Mouse (Mus musculus) retina, embryonic 14.5 days (tissue): ENCODE results near the gene Rai14.

Experiments
- DNase-seq: peaks from one replicate; pipeline ENCODE4 v3.0.0-alpha.2; 2015; ENCODE audit warnings: low spot score

Gene Rai14

DNA sequence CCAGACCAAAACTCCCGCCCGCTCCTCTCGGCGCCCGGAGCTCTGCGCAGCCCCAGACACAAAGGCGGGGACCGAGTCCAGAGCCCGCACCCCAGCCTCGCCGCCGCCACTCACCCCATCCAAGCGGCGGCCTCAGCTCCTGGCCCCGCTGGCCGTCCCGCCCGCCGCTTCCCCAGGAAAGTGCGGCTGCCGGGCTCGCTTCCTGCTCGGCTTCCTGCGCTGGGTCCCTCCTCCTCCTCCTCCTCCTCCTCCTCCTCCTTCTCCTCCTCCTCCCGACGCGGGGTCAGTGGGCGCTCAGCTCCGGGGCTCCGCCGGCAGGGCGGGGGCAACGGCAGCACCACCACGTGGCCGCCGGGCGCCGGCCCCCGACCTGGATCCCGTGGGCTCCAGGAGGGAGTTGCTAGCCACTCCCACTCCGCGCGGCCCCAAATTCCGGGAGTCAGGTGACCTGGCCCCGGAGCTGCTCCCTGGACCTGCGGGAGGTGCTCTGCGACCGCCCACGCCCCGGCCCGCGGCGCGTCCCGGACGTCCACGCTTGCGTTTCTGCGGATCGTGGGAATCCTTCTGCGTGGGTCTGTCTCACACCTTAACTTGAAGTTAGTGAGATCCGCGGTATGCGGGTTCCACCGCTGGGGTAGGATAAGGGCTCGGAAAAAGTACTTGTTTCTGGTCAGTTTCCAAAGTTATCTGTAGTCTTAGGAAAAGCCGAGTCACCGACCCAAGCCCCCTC lies at the start of gene Rai14:
Gene Rai14 (minus strand): TSS at position 216 of the 730 bp plus-strand sequence.
- peak; percentile 76 for DNase-seq

GRCm38 (mm10) chr15:10761441-10761840 lies 47.0 kb upstream of the Rai14 start:
- no peak for DNase-seq

GRCm38 (mm10) chr15:10760006-10760405 lies 45.6 kb upstream of the Rai14 start:
- no peak for DNase-seq

DNA sequence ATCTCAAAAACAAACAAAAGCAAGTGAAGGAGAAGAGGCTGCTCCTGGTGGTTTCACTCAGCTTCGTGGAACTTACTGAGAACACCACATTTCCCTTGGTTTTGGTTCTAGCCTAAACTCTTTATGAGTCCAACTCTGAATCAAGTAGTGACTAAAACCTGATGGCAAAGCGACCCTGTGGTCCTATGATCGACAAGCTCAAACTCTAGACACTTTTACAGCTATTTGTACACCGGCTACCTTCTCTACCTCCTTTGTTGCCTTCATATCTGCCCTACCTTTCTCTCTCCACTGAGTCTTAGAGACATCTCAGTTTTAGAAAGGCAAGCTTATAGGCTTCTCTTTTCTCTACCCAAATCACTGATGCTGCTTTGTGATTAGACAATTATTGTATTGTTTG lies 45.0 kb upstream of the Rai14 start:
- no peak for DNase-seq

- no peak for DNase-seq
Observed at GRCm38 (mm10) chr15:10758808-10759207, 44.4 kb upstream of the Rai14 start.

DNA sequence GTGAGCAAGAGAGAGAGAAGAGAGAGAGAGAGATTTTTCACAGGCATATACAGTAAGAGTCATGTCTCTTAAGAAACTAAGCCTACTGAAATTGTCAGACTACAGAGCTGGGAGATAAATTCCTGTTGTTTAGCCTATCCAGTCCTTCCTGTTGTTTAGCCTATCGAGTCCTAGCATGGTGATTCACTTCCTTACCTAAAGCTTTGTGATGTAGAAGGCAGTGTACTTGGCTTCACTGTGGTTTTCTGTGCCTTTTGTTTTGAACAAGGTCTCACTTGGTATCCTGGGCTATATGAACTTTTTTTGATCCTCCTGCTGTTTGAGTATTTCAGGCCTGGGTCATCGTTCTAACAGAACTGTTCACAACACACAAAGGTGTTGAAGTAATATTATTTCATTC lies 36.7 kb upstream of the Rai14 start:
- no peak for DNase-seq

- no peak for DNase-seq
Observed at GRCm38 (mm10) chr15:10750339-10750738, 35.9 kb upstream of the Rai14 start.

DNA sequence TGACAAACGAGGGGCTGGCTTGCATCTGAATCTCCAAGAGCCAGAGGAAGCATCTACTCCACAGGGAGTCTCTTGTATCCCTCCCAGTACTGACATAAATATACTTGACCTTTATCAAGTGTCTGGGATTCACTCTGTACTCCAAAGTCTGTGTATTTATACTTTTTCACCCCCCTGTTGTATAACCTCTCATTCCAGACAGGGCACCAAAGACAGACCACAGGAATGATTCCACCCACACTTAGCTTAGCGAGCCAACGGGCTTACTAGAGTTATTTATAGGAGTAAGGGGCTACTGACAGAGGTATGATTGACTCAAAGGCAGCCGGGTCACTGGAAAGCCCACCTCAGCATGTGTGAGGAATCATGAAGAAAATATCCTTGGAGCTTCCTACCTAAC lies 35.3 kb upstream of the Rai14 start:
- DNase-seq: no peak

GRCm38 (mm10) chr15:10747638-10748037 lies 33.2 kb upstream of the Rai14 start:
- no peak for DNase-seq

DNA sequence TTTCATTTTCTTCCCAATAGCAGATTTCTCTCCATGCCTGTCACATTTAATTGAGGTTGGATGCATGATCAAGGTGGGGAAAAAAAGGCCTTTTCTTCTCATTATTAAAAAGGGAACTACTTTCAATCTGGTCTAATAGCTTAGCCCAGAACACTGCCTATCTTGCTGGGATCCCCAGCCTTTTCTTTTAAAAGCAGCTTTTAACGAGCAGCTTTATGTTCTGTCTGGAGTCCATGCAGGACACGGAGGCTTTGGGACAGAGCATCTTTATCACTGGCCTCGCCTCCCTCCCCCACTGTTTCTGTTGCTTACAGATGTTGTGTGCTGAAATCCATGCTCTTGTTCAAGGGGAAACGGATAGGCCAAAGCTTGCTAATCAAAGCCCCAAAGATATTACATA lies 32.8 kb upstream of the Rai14 start:
- DNase-seq: peak; percentile 43

- peak; percentile 17 for DNase-seq
Observed at GRCm38 (mm10) chr15:10746303-10747051, 32.1 kb upstream of the Rai14 start.

- DNase-seq: no peak
Observed at GRCm38 (mm10) chr15:10742441-10742840, 28.0 kb upstream of the Rai14 start.

DNA sequence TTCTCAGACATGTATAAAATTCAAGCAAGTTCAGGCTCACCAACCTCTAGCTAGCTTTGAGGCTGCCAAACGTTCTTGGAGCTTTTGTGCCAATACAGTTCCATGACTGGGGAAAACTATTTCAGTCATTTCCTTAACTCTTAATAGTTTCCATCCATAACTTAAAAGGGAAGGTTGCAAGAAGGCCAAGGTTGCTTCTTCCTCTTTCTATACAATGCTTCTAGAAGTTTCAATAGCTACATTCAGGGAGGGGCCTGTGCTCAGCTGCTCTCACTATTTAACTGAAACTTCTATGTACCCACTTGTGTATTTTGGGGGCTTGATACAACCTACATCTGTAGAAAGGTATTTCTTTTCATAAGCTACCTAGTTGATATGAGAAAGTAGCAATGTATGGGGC lies 24.9 kb upstream of the Rai14 start:
- DNase-seq: no peak

GRCm38 (mm10) chr15:10738354-10739142 lies 24.1 kb upstream of the Rai14 start:
- DNase-seq: no peak

DNA sequence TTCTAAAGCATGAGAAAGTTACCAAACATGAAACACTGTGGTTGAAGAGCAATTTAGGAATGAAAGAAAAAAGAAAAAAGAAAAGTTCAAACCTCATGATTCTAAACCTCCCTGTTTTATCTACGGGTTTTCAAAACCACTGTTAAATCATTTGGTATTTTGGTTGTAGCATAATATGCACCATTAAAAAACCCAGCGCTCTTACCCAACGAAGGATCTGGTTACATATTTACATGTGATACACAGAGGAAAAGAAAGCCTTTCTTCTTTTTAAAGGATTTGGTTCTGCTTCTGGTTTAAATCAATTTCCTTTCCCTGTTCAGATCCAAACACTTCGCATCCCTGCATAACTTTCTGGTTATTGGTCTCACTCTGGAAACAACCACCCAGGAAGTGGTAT lies 21.5 kb upstream of the Rai14 start:
- no peak for DNase-seq

- DNase-seq: no peak
Observed at GRCm38 (mm10) chr15:10735216-10735615, 20.8 kb upstream of the Rai14 start.

DNA sequence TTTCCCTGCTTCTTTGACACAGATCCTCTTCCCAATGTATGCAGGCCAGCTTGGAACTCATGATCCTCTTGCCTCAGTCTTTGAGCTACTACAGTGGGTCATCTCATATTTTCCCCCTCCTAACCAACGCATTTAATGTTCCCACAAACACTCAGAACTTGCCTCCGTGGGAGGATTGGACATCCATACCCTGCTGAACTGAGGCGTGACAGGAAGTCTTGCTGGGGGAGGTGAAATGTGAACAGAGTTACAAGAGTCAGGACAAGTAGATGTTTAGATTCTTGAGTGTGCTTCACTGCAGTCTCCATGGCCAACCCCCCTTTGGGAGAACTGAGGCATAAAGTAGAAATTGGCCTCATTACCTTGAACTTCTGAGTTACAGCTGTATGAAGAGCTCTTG lies 17.0 kb upstream of the Rai14 start:
- DNase-seq: no peak

GRCm38 (mm10) chr15:10726272-10726671 lies 11.8 kb upstream of the Rai14 start:
- DNase-seq: no peak

DNA sequence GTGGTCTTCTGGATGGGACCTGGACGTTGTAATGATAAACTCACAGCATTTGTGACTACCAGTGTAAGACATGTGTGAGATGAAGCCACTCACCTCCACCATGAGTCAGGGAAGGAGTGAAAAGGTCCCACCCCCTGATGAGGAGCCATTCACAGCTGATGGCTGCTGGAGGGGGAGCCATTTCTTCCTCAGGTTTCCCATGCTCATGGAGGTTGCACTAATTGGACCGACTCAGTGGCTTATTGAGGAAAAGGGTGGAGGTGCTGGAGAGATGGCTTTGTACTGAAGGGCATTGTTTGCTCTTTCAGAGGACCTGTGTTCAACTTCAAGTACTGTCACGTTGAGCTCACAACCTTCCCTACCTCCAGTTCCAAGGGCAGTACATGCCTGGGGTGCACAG lies 10.4 kb upstream of the Rai14 start:
- DNase-seq: no peak

DNA sequence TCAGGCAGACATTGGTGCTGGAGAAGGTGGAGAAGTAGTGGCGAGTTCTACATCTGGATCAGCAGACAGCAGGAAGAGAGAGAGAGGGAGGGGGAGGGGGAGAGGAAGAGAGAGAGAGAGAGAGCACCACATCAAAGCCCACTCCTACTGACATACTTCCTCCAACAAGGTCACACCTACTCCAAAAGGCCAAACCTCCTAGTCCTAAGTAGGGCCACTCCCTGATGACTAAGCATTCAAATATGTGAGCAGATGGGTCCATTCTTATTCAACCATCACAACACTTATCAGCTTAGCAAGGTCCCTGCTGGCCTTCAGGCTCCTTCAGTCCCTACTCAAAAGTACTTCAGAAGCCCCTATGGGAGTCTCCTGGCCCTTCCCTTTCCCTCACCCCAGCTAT lies 9.1 kb upstream of the Rai14 start:
- DNase-seq: peak; percentile 7

DNA sequence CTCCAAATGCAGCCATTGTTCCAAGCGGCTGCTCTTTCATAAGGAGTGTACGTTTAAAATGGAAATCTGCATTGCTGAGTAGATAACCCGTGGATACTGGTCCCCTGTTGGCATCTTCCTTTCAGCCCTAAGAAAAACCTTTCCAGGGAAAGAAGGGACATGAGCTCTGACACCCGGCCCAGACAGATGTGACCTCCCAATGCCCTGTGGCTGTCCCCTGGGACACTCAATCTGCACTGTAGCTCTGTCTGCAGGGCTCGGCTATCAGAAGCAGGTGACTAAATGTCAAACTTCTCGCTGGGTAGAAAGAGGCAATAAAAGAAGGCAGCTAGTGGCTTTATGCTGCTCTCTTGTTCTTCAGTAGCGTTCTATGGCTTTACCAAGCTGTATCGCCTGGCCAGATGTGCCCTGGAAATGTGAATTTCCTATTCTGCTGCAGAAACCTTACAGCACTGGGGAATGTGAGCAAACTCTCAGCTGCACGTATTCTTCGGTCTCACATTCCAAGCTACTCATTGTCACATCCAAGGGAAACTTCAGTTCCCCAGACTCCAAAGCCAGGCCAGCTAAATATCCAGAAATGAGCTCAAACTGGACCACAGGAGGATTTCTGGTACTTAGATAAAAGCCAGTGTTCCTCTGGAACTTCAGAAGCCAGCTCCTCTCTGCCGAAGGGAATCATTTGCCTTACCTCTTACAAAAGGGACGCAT lies 8.4 kb upstream of the Rai14 start:
- peak; percentile 8 for DNase-seq

DNA sequence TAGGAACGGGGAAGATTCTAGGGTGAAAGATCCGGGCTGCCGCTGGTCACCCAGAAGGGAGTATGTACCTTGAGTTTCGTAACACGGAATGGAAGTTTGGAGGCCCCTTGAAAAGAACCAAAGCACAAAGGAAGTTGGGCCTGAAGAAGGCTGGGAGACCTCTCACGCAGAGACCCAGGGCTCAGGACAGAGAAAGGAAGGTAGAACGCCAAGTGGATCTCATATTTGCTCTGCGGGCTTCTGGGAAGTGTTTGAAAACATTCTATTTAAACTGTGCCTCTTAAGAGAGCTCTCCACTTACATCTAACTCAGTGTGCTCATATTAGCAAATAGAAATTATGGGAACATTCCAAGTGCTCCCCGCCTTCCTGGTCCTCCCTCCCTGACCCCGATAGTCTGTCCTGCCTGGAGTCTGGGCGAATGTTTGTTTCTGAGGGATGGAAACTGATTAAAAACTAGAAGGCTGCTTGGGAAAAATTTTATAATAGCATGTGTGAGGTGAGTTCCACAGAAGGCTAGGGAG lies 6.9 kb upstream of the Rai14 start:
- DNase-seq: no peak
